Mouse (Mus musculus) cerebellum, adult 2 months (tissue): ENCODE results near the gene Zc3h18. TPM values are rescaled to one million over a fixed set of nuclear protein-coding genes. Genes with fewer than 3 reads are reported as not detected.

Source experiments
- DNase-seq, 2 experiments: peaks; one replicate each; pipeline ENCODE4 v3.0.0; 2021
- H3K27ac ChIP-seq: fragments of 200-500 bp; 2 replicates; pipeline ENCODE4 v1.5.1; 2012; ENCODE audit warnings: low read length, control low read depth, inconsistent platforms; ENCODE audit not compliant: insufficient read depth
- H3K27me3 ChIP-seq: fragments of 200-500 bp; 2 replicates; pipeline ENCODE4 v1.6.1; 2012; ENCODE audit warnings: inconsistent platforms, mild to moderate bottlenecking, low read length, moderate library complexity; ENCODE audit not compliant: control insufficient read depth, insufficient read depth
- H3K4me1 ChIP-seq: fragments of 200-500 bp; 2 replicates; pipeline ENCODE4 v1.6.1; 2011; ENCODE audit warnings: low read length; ENCODE audit not compliant: control insufficient read depth, insufficient read depth
- H3K4me3 ChIP-seq: fragments of 200-500 bp; replicated peaks from 2 replicates; pipeline ENCODE3; 2011; ENCODE audit warnings: mild to moderate bottlenecking, low read depth, low read length, control low read depth; ENCODE audit not compliant: insufficient read depth
- CTCF ChIP-seq: fragments of 200-500 bp; IDR thresholded peaks from 2 replicates; pipeline ENCODE4 v1.5.1; 2011; ENCODE audit warnings: low read depth, mild to moderate bottlenecking, control low read depth, low read length, moderate library complexity, borderline replicate concordance; ENCODE audit not compliant: insufficient read depth
- POLR2A ChIP-seq: fragments of 200-500 bp; IDR thresholded peaks from 2 replicates; pipeline ENCODE4 v1.6.1; 2011; ENCODE audit warnings: low read length, control low read depth, borderline replicate concordance; ENCODE audit not compliant: insufficient read depth
- WGBS: fragments of 180-500 bp; shearing (Covaris S2); methylation state at CpG from one replicate; pipeline ENCODE4 v1.1.7; 2018; 5-methylcytosine and 5-hydroxymethylcytosine counted together
- polyA plus RNA-seq: library from polyadenylated mRNA; depleted of rRNA; stranded (reverse); fragments of >200 nt; gene quantifications from 2 replicates; pipeline ENCODE4 v1.2.3, GENCODE M21; 2012

The Zc3h18 gene
- polyA plus RNA-seq, 1 experiment, result 39.2 TPM

- TF ChIP-seq CTCF, result no peak
- no peak for TF ChIP-seq POLR2A
- WGBS, result 79% methylated on average over 3 of the region's 3 CpGs
- peaks cover 1% of the 10 kb centered on the region for H3K4me1 ChIP-seq
- DNase-seq, result no peak
- no peak overlapping the region for H3K4me3 ChIP-seq
- no peaks in the 10 kb centered on the region for H3K27me3 ChIP-seq
- no peak overlapping the region for H3K27ac ChIP-seq
These were observed 12.9 kb downstream of the Zc3h18 start for GRCm38 (mm10) chr8:122389357-122389756.

DNA sequence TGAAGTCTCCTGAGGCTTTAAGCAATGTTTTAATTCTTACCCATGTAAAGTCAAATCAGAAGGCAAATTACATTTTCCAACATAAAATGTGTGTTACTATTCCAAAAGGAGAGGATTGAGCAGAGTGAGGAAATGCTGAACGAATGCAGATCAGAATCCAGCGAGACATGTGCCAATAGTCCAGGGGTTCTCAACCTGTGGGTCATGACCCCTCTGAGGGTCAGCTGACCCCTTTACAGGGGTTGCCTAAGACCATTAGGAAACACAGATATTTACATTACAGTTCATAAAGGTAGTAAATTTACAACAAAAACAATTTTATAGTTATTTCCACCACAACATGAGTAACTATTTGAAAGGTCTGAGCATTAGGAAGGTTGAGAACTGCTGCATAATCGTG, 14.3 kb downstream of the Zc3h18 start:
- WGBS, result 81% methylated on average over 3 of the region's 3 CpGs
- DNase-seq, result no peak
- TF ChIP-seq CTCF, result no peak
- TF ChIP-seq POLR2A, result no peak
- H3K4me1 ChIP-seq, result peaks cover 12% of the 10 kb centered on the region
- no peak overlapping the region for H3K27ac ChIP-seq
- H3K27me3 ChIP-seq, result no peaks in the 10 kb centered on the region
- H3K4me3 ChIP-seq, result no peak overlapping the region

- no peaks in the 10 kb centered on the region for H3K27me3 ChIP-seq
- no peak for DNase-seq
- H3K4me1 ChIP-seq, result peaks cover 18% of the 10 kb centered on the region
- no peak for TF ChIP-seq POLR2A
- no peak for TF ChIP-seq CTCF
- H3K27ac ChIP-seq, result no peak overlapping the region
- H3K4me3 ChIP-seq, result no peak overlapping the region
These were observed 17.3 kb downstream of the Zc3h18 start for GRCm38 (mm10) chr8:122393717-122394116.

DNA sequence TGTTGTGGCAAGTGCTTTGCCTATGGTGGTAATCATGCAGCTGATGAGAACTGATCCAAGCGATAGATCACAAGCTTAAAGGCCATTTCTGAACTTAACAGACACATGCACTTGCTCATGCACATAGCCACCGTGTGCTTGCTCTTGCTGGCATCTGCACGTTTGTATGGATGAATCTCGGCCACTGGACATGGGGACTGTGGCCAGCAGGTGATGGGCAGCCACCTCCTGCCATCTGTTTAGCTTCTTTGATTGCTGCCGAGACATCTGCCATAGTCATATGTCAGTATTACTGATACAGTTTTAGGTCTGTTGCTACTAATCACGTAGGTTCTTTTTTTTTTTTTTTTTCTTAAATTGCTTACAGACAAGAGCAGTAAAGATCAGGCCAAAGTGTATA, 18.9 kb downstream of the Zc3h18 start:
- Histone ChIP-seq H3K4me1 (peaks cover 18% of the 10 kb centered on the region), H3K27me3 (no peaks in the 10 kb centered on the region), H3K27ac (no peak overlapping the region), H3K4me3 (no peak overlapping the region)
- TF ChIP-seq POLR2A (no peak), CTCF (no peak)
- 16% methylated on average over 6 of the region's 6 CpGs for WGBS
- DNase-seq, result peak; percentile 54 to 76

DNA sequence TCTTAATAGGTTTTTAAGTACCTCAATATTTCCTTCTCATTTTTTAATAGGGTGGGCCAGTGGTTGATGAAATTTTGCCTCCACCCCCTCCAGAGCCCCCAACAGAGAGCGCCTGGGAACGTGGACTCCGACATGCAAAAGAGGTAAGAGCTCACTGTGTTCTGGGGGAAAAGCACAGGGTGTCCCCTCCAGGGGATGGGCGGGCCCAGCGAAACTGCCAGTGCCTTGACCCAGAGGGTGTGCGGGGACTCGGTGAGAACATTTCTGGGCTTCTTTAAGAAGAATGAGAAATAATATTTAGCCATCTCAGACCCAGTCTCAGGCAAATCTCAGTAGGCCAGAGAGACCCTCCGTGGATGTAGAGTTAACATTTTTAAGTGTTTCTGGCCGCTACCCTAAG, 21.8 kb downstream of the Zc3h18 start:
- H3K27ac ChIP-seq, result no peak overlapping the region
- 93% methylated on average over 9 of the region's 9 CpGs for WGBS
- H3K4me3 ChIP-seq, result no peak overlapping the region

GRCm38 (mm10) chr8:122405146-122405805, 28.9 kb downstream of the Zc3h18 start:
- Histone ChIP-seq H3K4me1 (0 out of 2 replicates have a peak, but pooled peaks cover 5% of the 10 kb centered on the region), H3K27me3 (no peaks in the 10 kb centered on the region), H3K4me3 (no peak overlapping the region), H3K27ac (no peak overlapping the region)
- DNase-seq, result no peak
- WGBS, result 90% methylated on average over 9 of the region's 9 CpGs
- TF ChIP-seq CTCF (no peak), POLR2A (no peak)

More for the DNA sequence above, 21.8 kb downstream of the Zc3h18 start:
- TF ChIP-seq CTCF, result no peak
- no peak for TF ChIP-seq POLR2A
- Histone ChIP-seq H3K4me1 (peaks cover 18% of the 10 kb centered on the region), H3K27me3 (no peaks in the 10 kb centered on the region)
- DNase-seq, result no peak

- no peak for DNase-seq
- whole genome bisulfite sequencing, result 87% methylated on average over 7 of the region's 7 CpGs
- Histone ChIP-seq H3K27me3 (no peaks in the 10 kb centered on the region), H3K27ac (no peak overlapping the region), H3K4me3 (no peak overlapping the region), H3K4me1 (0 out of 2 replicates have a peak, but pooled peaks cover 5% of the 10 kb centered on the region)
- TF ChIP-seq POLR2A (no peak), CTCF (no peak)
These were observed 31.3 kb downstream of the Zc3h18 start for GRCm38 (mm10) chr8:122407678-122408077.

- WGBS, result 83% methylated on average over 9 of the region's 9 CpGs
- no peak for DNase-seq
- TF ChIP-seq POLR2A (no peak), CTCF (no peak)
These were observed 37.9 kb downstream of the Zc3h18 start for GRCm38 (mm10) chr8:122414311-122414710.

More at GRCm38 (mm10) chr8:122414311-122414710, 37.9 kb downstream of the Zc3h18 start:
- no peaks in the 10 kb centered on the region for H3K27me3 ChIP-seq
- peaks cover 2% of the 10 kb centered on the region; the same call in 1 of the 2 replicates for H3K4me1 ChIP-seq
- no peak overlapping the region for H3K27ac ChIP-seq
- H3K4me3 ChIP-seq, result no peak overlapping the region
